Mouse (Mus musculus): Measurements from ENCODE around the gene Hs3st4. TPM values are rescaled to one million over a fixed set of nuclear protein-coding genes. Genes with fewer than 3 reads are reported as not detected.
A peak's percentile ranks its signal among the peaks of the same experiment; 100 is the strongest.

Gene Hs3st4
- 34.4 and 39.7 TPM in 2 replicates for polyA plus RNA-seq (2012; rRNA removed)

DNA sequence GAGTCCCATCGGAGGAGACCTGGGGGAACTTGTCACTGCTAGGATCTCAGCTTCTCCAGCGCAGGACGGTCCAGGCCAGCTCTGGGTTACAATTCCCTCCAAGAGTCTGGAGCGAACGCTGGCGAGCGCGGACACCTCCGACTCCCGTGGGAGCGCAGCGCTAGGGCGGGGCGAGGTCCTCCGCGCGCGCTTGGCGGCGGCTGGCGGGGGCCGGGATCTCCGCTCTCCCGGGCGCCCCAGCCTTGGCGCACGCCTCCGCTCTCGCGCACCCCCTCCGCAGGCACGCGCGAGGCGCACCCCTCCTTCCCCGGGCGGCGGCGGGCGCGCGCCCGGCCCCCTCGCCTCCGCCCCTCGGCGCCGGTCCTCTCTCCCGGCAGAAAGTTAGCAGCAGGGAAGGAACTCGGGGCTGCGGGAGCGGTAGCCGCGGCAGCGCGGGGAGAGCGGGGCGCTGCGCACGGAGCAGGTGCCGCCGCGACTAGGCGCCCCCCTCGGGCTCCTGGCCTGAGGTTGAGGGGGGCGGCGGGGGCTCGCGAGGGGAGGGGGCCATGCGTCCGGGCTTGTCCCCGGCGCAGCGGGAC lies at the start of gene Hs3st4:
Hs3st4 (plus strand) TSS at position 409 of the 578 bp plus-strand sequence.
- peak within 1 kb of the TSS; percentile 81; the same call in 1 of the 2 replicates for H3K27ac ChIP-seq (ENCODE audit: insufficient read depth, low read length)
- H3K4me1 ChIP-seq (ENCODE audit: control insufficient read depth, insufficient read depth, low read length): no peaks in the 10 kb centered on the region
- TF ChIP-seq POLR2A (IDR thresholded peaks at IDR 0.05; ENCODE audit: extremely low read depth, insufficient read depth, low read length) (no peak), CTCF (IDR thresholded peaks at IDR 0.05; ENCODE audit: extremely low read depth, insufficient read depth, low read length) (no peak)
- peak within 1 kb of the TSS; percentile 57 for H3K4me3 ChIP-seq (ENCODE audit: insufficient read depth, low read length)

DNA sequence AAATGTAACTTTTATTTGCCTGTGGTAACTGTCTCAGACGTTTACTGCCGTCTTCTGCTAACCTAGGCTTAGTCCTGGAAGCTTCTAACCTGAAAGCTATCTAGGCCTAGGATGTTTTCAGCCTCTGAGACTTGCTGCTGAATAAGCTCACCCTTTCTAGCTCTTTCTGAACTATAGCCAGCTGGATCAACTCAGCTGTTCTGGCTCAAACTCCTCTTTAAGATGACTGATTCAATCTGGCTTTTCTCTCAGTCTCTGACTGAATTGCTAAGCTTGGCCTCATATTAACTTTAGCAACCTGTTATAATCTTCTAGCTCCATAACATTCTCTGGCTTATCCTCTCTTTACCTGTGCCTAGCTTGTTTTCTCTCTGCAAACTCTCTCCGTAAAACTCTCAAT lies 35.8 kb upstream of the Hs3st4 start:
- Histone ChIP-seq H3K4me3 (ENCODE audit: insufficient read depth, low read length) (no peak overlapping the region), H3K27ac (ENCODE audit: insufficient read depth, low read length) (no peak overlapping the region), H3K4me1 (ENCODE audit: control insufficient read depth, insufficient read depth, low read length) (no peaks in the 10 kb centered on the region)
- TF ChIP-seq CTCF (IDR thresholded peaks at IDR 0.05; ENCODE audit: extremely low read depth, insufficient read depth, low read length) (no peak), POLR2A (IDR thresholded peaks at IDR 0.05; ENCODE audit: extremely low read depth, insufficient read depth, low read length) (no peak)

DNA sequence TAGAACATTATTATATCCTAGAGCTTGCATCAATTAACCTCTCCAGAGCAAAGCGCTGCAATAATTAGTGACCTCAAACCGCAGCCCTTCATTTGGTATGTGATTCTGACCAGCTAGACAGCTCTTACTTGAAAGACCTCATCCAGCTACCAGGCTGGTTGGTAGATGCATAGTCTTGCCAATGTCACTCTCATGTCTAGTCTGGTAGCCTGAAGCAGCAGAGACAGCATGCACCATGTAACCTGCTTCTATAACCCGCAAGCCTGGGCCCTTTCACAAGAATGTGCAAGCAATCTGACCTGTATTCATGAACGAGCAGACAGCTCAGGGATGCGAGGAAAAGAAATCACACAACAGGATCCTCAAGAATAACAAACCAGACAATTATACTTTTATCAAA lies 19.6 kb upstream of the Hs3st4 start:
- H3K27ac ChIP-seq (ENCODE audit: insufficient read depth, low read length): no peak overlapping the region
- no peaks in the 10 kb centered on the region for H3K4me1 ChIP-seq (ENCODE audit: control insufficient read depth, insufficient read depth, low read length)
- no peak overlapping the region for H3K4me3 ChIP-seq (ENCODE audit: insufficient read depth, low read length)
- TF ChIP-seq CTCF (IDR thresholded peaks at IDR 0.05; ENCODE audit: extremely low read depth, insufficient read depth, low read length): no peak
- no peak for TF ChIP-seq POLR2A (IDR thresholded peaks at IDR 0.05; ENCODE audit: extremely low read depth, insufficient read depth, low read length)

DNA sequence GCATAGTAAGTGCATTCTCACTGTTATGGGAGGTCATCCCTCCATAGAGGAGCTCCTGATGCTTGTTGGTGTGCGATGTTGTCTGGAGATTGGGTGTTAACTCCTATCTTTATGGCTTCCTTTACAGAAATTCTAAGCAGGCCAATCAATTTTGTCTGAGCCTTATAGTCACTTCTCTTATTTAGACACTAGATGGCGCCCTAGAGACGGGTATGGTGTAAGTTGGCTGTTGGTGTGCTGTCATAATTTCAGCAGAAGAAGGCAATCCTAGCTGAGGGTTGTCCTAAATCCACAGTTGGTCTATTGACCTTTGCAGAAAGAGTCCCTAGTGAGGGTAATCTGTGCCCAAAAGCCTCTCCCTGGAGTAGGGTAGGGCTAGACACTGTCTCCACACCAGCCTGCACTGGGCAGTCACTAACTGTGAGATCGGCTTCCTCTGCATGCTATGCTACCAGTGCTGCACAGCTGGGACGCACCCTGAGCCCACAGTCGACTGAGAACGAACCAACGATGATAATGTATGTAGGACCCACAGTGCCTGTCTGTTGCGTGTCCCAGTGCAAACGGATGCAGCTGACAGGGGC lies 18.0 kb upstream of the Hs3st4 start:
- TF ChIP-seq POLR2A (IDR thresholded peaks at IDR 0.05; ENCODE audit: extremely low read depth, insufficient read depth, low read length) (no peak), CTCF (IDR thresholded peaks at IDR 0.05; ENCODE audit: extremely low read depth, insufficient read depth, low read length) (peak; percentile 52; the same call in 1 of the 2 replicates)
- Histone ChIP-seq H3K4me1 (ENCODE audit: control insufficient read depth, insufficient read depth, low read length) (no peaks in the 10 kb centered on the region), H3K4me3 (ENCODE audit: insufficient read depth, low read length) (no peak overlapping the region), H3K27ac (ENCODE audit: insufficient read depth, low read length) (no peak overlapping the region)

DNA sequence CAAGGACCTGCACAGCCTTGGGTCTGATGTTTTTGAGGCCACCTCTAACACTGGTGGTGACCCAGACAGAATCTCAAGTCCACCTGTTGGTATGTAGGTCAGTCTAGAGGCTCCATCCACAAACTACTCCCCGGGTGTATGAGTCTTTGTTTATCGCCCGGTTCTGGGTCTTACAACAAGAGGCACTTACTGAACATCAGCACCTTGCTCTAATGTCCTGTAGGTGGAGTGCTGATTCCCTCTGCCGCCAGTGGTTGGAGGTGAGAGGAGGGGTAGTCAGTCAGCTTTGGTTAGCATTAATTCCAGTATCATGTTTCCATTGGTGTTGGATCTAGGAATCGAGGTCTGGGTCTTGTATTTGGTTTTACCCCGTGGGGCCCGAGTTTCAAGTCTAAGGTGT lies 17.2 kb upstream of the Hs3st4 start:
- no peak for TF ChIP-seq CTCF (IDR thresholded peaks at IDR 0.05; ENCODE audit: extremely low read depth, insufficient read depth, low read length)
- no peak for TF ChIP-seq POLR2A (IDR thresholded peaks at IDR 0.05; ENCODE audit: extremely low read depth, insufficient read depth, low read length)
- H3K4me1 ChIP-seq (ENCODE audit: control insufficient read depth, insufficient read depth, low read length): no peaks in the 10 kb centered on the region
- H3K27ac ChIP-seq (ENCODE audit: insufficient read depth, low read length): no peak overlapping the region
- H3K4me3 ChIP-seq (ENCODE audit: insufficient read depth, low read length): no peak overlapping the region

DNA sequence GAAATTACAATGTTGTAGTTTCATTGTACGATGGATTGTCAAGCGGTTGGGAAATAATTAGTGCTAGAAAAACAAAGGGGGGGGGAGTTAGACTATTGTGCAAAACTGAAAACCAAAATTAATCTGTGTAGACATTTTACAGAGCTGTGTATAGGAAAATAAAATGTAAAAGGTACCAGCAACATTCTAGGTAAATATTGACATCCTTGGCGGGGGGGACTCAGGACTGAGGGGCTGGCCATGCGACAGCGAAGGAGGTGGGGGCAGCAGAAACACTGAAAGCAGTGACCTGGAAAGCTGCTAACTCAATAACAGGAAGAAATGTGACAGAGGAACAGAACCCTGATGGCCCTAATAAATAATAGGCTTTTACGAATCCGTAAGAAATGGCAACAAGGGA lies 7.2 kb upstream of the Hs3st4 start:
- TF ChIP-seq CTCF (IDR thresholded peaks at IDR 0.05; ENCODE audit: extremely low read depth, insufficient read depth, low read length): no peak
- TF ChIP-seq POLR2A (IDR thresholded peaks at IDR 0.05; ENCODE audit: extremely low read depth, insufficient read depth, low read length): no peak
- no peaks in the 10 kb centered on the region for H3K4me1 ChIP-seq (ENCODE audit: control insufficient read depth, insufficient read depth, low read length)
- H3K4me3 ChIP-seq (ENCODE audit: insufficient read depth, low read length): no peak overlapping the region
- no peak overlapping the region for H3K27ac ChIP-seq (ENCODE audit: insufficient read depth, low read length)

DNA sequence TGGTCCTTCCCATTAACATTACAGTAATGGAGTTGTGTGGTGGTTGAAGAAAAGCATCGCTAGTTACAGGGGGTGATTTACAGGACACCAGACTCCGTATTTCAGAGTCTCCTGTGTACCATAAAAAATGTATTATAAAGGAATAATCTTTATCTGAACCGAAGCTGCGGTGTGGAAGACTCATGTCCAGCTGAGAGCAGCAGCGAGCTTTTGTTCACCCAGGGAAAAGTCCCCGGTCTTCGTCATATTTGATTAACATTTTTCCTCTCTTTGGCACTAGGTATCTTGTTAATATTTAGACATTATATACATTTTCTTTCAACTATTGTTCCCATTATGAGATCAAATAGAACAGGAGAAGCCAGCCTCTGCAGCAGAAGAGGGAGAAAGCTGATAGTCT lies 1.2 kb upstream of the Hs3st4 start:
- Histone ChIP-seq H3K4me3 (ENCODE audit: insufficient read depth, low read length) (no peak overlapping the region), H3K27ac (ENCODE audit: insufficient read depth, low read length) (no peak overlapping the region), H3K4me1 (ENCODE audit: control insufficient read depth, insufficient read depth, low read length) (no peaks in the 10 kb centered on the region)
- TF ChIP-seq POLR2A (IDR thresholded peaks at IDR 0.05; ENCODE audit: extremely low read depth, insufficient read depth, low read length): no peak
- no peak for TF ChIP-seq CTCF (IDR thresholded peaks at IDR 0.05; ENCODE audit: extremely low read depth, insufficient read depth, low read length)

DNA sequence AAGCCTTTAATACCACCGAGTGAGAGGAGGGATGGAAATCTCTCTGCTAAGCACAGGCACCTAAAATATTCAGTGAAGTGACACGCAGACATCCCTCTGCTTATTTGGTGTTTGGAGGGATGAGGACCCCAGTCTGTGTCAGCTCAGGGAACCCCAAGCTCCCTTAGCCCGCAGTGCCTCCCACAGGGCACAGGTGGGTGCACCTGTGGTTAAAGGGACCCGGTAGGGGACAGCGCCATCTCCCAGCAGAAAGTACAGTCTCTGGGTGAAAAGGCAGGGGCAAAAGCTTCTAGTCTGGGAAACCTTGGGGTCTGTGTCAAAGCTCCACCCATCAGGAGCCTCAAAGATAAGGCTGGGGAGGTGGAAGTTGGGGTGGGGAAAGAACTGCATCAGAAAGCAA lies 659 bp upstream of the Hs3st4 start:
- TF ChIP-seq CTCF (IDR thresholded peaks at IDR 0.05; ENCODE audit: extremely low read depth, insufficient read depth, low read length): no peak
- TF ChIP-seq POLR2A (IDR thresholded peaks at IDR 0.05; ENCODE audit: extremely low read depth, insufficient read depth, low read length): no peak
- H3K4me1 ChIP-seq (ENCODE audit: control insufficient read depth, insufficient read depth, low read length): no peaks in the 10 kb centered on the region
- no peak overlapping the region for H3K27ac ChIP-seq (ENCODE audit: insufficient read depth, low read length)
- peak overlapping the region; percentile 57 for H3K4me3 ChIP-seq (ENCODE audit: insufficient read depth, low read length)

DNA sequence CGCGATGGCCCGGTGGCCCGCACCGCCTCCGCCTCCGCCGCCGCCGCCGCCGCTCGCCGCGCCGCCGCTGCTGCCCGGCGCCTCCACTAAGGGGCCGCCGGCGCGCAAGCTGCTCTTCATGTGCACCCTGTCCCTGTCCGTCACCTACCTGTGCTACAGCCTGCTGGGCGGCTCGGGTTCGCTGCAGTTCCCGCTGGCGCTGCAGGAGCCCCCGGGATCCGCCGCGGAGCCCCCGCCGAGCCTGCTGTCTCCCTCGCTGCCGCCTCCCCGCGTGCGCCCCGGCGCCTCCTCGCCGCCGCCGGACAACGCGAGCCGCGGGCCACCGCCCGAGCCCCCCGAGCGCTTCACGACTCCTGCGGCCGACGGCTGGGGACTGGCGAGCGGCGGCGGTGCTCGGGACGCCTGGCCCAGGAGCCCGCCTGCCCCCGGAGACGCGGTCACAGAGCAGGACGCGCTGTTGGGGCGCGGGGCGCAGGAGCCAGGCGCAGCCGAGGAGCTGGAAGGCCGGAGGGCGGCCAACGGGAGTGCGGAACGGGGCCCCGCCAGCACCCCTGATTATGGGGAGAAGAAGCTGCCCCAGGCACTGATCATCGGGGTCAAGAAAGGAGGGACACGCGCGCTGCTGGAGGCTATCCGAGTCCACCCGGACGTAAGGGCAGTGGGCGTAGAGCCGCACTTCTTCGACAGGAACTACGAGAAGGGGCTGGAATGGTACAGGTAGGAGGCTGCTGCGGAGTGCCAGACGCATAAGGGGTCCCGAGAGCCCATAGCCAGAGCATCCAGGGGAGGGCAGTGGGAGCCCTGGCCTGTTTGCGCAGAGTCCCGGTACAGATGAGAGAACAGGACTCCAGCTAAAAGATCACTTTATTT lies 743 bp downstream of the Hs3st4 start:
- H3K4me1 ChIP-seq (ENCODE audit: control insufficient read depth, insufficient read depth, low read length): no peaks in the 10 kb centered on the region
- TF ChIP-seq POLR2A (IDR thresholded peaks at IDR 0.05; ENCODE audit: extremely low read depth, insufficient read depth, low read length): no peak
- peak overlapping the region; percentile 57 for H3K4me3 ChIP-seq (ENCODE audit: insufficient read depth, low read length)
- H3K27ac ChIP-seq (ENCODE audit: insufficient read depth, low read length): peak overlapping the region; percentile 81; the same call in 1 of the 2 replicates
